Mouse (Mus musculus) midbrain, postnatal 0 days (tissue): ENCODE data around the gene Gemin4. TPM values are rescaled to one million over a fixed set of nuclear protein-coding genes. Genes with fewer than 3 reads are reported as not detected.

ENCODE experiments used
- ATAC-seq: fragments of 200-750 bp; cut with Nextera tagmentation; 2 replicates; pipeline ENCODE4 v1.8.0; 2017; ENCODE audit warnings: moderate number of reproducible peaks, mild to moderate bottlenecking, moderate TSS enrichment, moderate library complexity; ENCODE audit not compliant: low FRiP score
- DNase-seq: peaks from one replicate; pipeline ENCODE4 v3.0.0-alpha.2; 2015; ENCODE audit warnings: low spot score
- H3K27ac ChIP-seq: fragments of 300-500 bp; sonication (generic); 2 replicates; pipeline ENCODE4 v1.5.1; 2014; ENCODE audit warnings: low read depth, mild to moderate bottlenecking, low read length, mixed read lengths
- H3K27me3 ChIP-seq: fragments of 300-500 bp; sonication (generic); 2 replicates; pipeline ENCODE4 v1.6.1; 2014; ENCODE audit warnings: low read length, control low read depth, mixed read lengths; ENCODE audit not compliant: insufficient read depth
- H3K36me3 ChIP-seq: fragments of 300-500 bp; sonication (generic); 2 replicates; pipeline ENCODE4 v1.6.1; 2014; ENCODE audit warnings: low read length, control low read depth, mixed read lengths; ENCODE audit not compliant: insufficient read depth
- H3K4me1 ChIP-seq: fragments of 300-500 bp; sonication (generic); 2 replicates; pipeline ENCODE4 v1.6.1; 2014; ENCODE audit warnings: mild to moderate bottlenecking, control low read depth, antibody characterized with exemption, low read length, mixed read lengths; ENCODE audit not compliant: insufficient read depth
- H3K4me2 ChIP-seq: fragments of 300-500 bp; sonication (generic); 2 replicates; pipeline ENCODE4 v1.6.1; 2014; ENCODE audit warnings: low read depth, mild to moderate bottlenecking, low read length, mixed read lengths; ENCODE audit not compliant: poor library complexity, severe bottlenecking
- H3K4me3 ChIP-seq: fragments of 300-500 bp; sonication (generic); 2 replicates; pipeline ENCODE4 v1.5.1; 2014; ENCODE audit warnings: low read depth, mild to moderate bottlenecking, low read length, moderate library complexity
- H3K9ac ChIP-seq: fragments of 300-500 bp; sonication (generic); replicated peaks from 2 replicates; pipeline ENCODE4 v1.6.1; 2014; ENCODE audit warnings: mild to moderate bottlenecking, low read length, moderate library complexity, mixed read lengths; ENCODE audit not compliant: poor library complexity, severe bottlenecking
- H3K9me3 ChIP-seq: fragments of 300-500 bp; sonication (generic); 2 replicates; pipeline ENCODE4 v1.6.1; 2016; ENCODE audit warnings: low read length, control low read depth
- CTCF ChIP-seq: IDR thresholded peaks from 2 replicates; pipeline ENCODE4 v1.5.1; 2016; ENCODE audit warnings: antibody characterized with exemption, mild to moderate bottlenecking
- WGBS: fragments of 180-500 bp; shearing (Covaris S2); extraction: QIAGEN DNeasy Blood & Tissue Kit; methylation state at CpG from one replicate; pipeline ENCODE4 v1.1.7; 2014; 5-methylcytosine and 5-hydroxymethylcytosine counted together
- polyA plus RNA-seq: library from polyadenylated mRNA; unstranded; fragments of >200 nt; fragmentation: Nextera tagmentation; extraction: Ambion mirVana; gene quantifications from 2 replicates; pipeline ENCODE4 v1.2.1, GENCODE M21; 2015
- total RNA-seq: library from RNA; depleted of rRNA; stranded (reverse); fragments of >200 nt; gene quantifications from 2 replicates; pipeline ENCODE4 v1.2.3, GENCODE M21; 2014; rRNA removed

Gemin4 gene
- total and polyA plus RNA-seq, 2 experiments from 2014 or later: 7.4 to 10.1 TPM

DNA sequence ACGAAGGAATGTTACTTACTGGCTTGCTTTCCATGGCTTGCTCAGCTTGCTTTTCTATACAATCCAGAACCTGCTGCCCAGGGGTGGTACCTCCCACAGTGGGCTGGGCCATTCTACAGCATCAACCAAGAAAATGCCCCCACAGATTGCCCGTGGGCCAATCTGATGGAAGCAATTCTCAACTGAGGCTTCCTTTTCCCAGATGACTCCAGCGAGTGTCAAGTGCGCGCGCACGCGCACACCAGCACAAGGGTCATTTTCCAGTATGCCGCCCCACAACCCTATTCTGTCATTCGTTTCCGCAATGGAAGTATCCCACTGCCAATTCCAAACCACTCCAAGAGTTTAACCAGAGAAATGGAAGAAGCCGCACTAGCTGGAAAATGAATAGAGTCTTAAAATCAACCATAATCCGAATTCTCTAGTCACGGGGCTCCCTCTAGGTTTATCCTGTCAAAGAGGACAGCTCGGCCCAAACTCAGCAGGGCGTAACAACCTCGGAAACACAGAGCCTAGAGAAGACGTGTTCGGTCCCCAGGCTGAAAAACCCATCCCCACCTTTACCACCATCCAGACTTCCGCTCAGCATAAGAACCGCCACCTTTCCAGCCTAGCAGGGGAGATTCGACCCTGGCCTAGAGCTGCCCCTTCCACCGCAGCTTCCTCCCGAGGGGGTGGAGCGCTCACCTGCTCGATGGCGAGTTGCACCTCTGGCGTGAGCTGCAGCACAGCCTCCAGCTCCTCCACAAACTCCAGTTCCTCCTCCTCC is 38.6 kb downstream of the Gemin4 start:
- peak overlapping the region; percentile 74 for H3K4me2 ChIP-seq
- ATAC-seq (peak; percentile 86), DNase-seq (peak; percentile 82)
- H3K4me1 ChIP-seq: peaks cover 5% of the 10 kb centered on the region
- 2% methylated on average over 28 of the region's 28 CpGs for WGBS
- H3K9me3 ChIP-seq: no peaks in the 10 kb centered on the region
- H3K36me3 ChIP-seq: peaks cover 5% of the 10 kb centered on the region
- H3K27me3 ChIP-seq: no peaks in the 10 kb centered on the region
- H3K4me3 ChIP-seq: peak overlapping the region; percentile 71
- H3K9ac ChIP-seq: peak overlapping the region; percentile 81
- H3K27ac ChIP-seq: peak overlapping the region; percentile 87
- TF ChIP-seq CTCF: no peak

DNA sequence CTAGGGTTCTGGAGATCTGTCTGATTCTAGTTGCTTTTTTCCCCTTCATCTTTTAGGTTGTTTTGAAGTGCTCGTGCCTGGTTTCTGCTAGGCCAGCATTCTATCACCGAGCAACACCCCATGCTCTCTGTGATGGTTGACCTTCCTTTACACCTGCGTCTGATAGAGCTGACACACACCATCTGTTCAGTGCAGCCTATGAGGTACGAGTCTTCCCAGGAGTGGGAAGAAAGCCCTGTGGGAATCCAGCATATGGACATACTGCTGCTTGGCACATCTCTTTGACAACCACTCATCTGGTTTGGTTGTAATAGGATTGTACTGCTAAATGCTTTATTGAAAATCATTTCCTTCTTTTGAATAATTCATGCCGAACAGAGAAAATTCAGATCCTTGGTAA is 47.3 kb downstream of the Gemin4 start:
- H3K9ac ChIP-seq: no peak overlapping the region
- WGBS: 50% methylated on average over 5 of the region's 5 CpGs
- DNase-seq (peak; percentile 42), ATAC-seq (no peak)
- peaks cover 11% of the 10 kb centered on the region; the same call in 1 of the 2 replicates for H3K36me3 ChIP-seq
- no peaks in the 10 kb centered on the region for H3K9me3 ChIP-seq
- no peaks in the 10 kb centered on the region for H3K4me1 ChIP-seq
- no peak overlapping the region for H3K27ac ChIP-seq
- H3K4me2 ChIP-seq: no peak overlapping the region
- TF ChIP-seq CTCF: no peak
- no peak overlapping the region for H3K4me3 ChIP-seq
- H3K27me3 ChIP-seq: no peaks in the 10 kb centered on the region

- Histone ChIP-seq H3K4me3 (no peak overlapping the region), H3K9ac (no peak overlapping the region), H3K4me2 (no peak overlapping the region), H3K36me3 (peaks cover 15% of the 10 kb centered on the region; the same call in 1 of the 2 replicates), H3K27ac (no peak overlapping the region), H3K27me3 (no peaks in the 10 kb centered on the region), H3K4me1 (no peaks in the 10 kb centered on the region), H3K9me3 (no peaks in the 10 kb centered on the region)
- DNase-seq: peak; percentile 53
- no peak for TF ChIP-seq CTCF
- WGBS: 85% methylated on average over 3 of the region's 3 CpGs
- no peak for ATAC-seq
Measured at GRCm38 (mm10) chr11:76168976-76169375, 48.5 kb downstream of the Gemin4 start.

GRCm38 (mm10) chr11:76167079-76167765 is 50.2 kb downstream of the Gemin4 start:
- TF ChIP-seq CTCF: peak; percentile 84
- Histone ChIP-seq H3K27me3 (no peaks in the 10 kb centered on the region), H3K4me2 (no peak overlapping the region), H3K9ac (no peak overlapping the region), H3K27ac (no peak overlapping the region), H3K4me3 (no peak overlapping the region), H3K36me3 (peaks cover 18% of the 10 kb centered on the region), H3K9me3 (no peaks in the 10 kb centered on the region), H3K4me1 (no peaks in the 10 kb centered on the region)
- ATAC-seq: no peak
- 31% methylated on average over 5 of the region's 5 CpGs for WGBS
- DNase-seq: peak; percentile 81

DNA sequence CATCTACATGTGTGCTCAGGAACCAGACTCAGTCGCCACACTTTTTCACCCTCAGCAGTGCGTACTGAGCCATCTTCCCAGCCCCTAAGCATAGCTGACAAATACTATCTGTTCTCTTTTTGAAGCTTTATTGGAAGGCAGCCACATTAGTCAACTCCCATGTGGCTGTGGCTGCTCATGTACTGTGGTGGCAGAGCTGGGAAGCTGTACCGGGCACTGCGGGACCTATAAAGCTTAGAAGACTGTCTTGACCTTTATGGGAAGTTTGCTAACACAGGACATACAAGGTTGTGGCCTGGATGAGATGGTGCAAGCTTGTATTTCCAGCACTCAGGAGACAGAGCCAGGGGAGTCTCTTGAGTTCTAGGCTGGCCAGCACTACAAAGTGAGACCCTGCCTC is 50.8 kb downstream of the Gemin4 start:
- WGBS: 96% methylated on average over 4 of the region's 4 CpGs
- Histone ChIP-seq H3K4me1 (no peaks in the 10 kb centered on the region), H3K4me3 (no peak overlapping the region), H3K27ac (no peak overlapping the region), H3K4me2 (no peak overlapping the region), H3K27me3 (no peaks in the 10 kb centered on the region), H3K9ac (no peak overlapping the region), H3K9me3 (no peaks in the 10 kb centered on the region), H3K36me3 (peaks cover 18% of the 10 kb centered on the region)
- TF ChIP-seq CTCF: no peak
- DNase-seq (no peak), ATAC-seq (no peak)

Other genes with a start within 250 kb of the Gemin4 start
- 5.5 and 11.3 TPM in 2 replicates for gene 1700016K19Rik, start 217.8 kb downstream of the Gemin4 start, total RNA-seq
- gene 1700016K19Rik, start 217.8 kb downstream of the Gemin4 start, polyA plus RNA-seq: 8.6 and 8.8 TPM in 2 replicates
- gene Rflnb, start 189.9 kb downstream of the Gemin4 start, total RNA-seq: 16.7 and 17.7 TPM in 2 replicates
- 15.2 and 16.3 TPM in 2 replicates for gene Rflnb, start 189.9 kb downstream of the Gemin4 start, polyA plus RNA-seq
- 40.3 and 46.1 TPM in 2 replicates for gene Vps53, start 38.0 kb downstream of the Gemin4 start, total RNA-seq
- gene Vps53, start 38.0 kb downstream of the Gemin4 start, polyA plus RNA-seq: 63.5 and 64.0 TPM in 2 replicates
- 24.6 and 29.4 TPM in 2 replicates for gene Fam57a, start 38.0 kb downstream of the Gemin4 start, total RNA-seq
- 17.6 and 19.6 TPM in 2 replicates for gene Fam57a, start 38.0 kb downstream of the Gemin4 start, polyA plus RNA-seq
- gene Dbil5, start 56 bp downstream of the Gemin4 start, total RNA-seq: not detected in 2 replicates
- gene Dbil5, start 56 bp downstream of the Gemin4 start, polyA plus RNA-seq: 0.42 and 0.58 TPM in 2 replicates
- gene Mrm3, start 26.1 kb upstream of the Gemin4 start, total RNA-seq: 13.6 and 15.3 TPM in 2 replicates
- 23.6 and 26.0 TPM in 2 replicates for gene Mrm3, start 26.1 kb upstream of the Gemin4 start, polyA plus RNA-seq
- 63.5 and 80.0 TPM in 2 replicates for gene Glod4, start 26.1 kb upstream of the Gemin4 start, total RNA-seq
- gene Glod4, start 26.1 kb upstream of the Gemin4 start, polyA plus RNA-seq: 116 and 123 TPM in 2 replicates
- 25.2 and 32.2 TPM in 2 replicates for gene Nxn, start 181.5 kb upstream of the Gemin4 start, total RNA-seq
- 13.7 and 15.2 TPM in 2 replicates for gene Nxn, start 181.5 kb upstream of the Gemin4 start, polyA plus RNA-seq
- 26.6 and 38.0 TPM in 2 replicates for gene Timm22, start 189.3 kb upstream of the Gemin4 start, total RNA-seq
- 103 and 104 TPM in 2 replicates for gene Timm22, start 189.3 kb upstream of the Gemin4 start, polyA plus RNA-seq